Mouse (Mus musculus) liver, adult 2 months (tissue): ENCODE measurements at regions not wholly inside any gene's neighbourhood (a gene's known extent, or its start where the extent isn't known, plus 50 kb on each side); places are given as distances from the start of the nearest gene placed in this dataset.

Source experiments
- DNase-seq: peaks from one replicate; pipeline ENCODE4 v3.0.0-alpha.2; 2011; ENCODE audit warnings: low read depth, low spot score; ENCODE audit errors: extremely low read depth
- H3K27ac ChIP-seq: fragments of 200-500 bp; replicated peaks from 2 replicates; pipeline ENCODE4 v1.5.1; 2012; ENCODE audit warnings: low read depth, mild to moderate bottlenecking, control low read depth, inconsistent platforms, low read length; ENCODE audit not compliant: insufficient read depth
- H3K27me3 ChIP-seq: fragments of 200-500 bp; 2 replicates; pipeline ENCODE4 v1.6.1; 2012; ENCODE audit warnings: mild to moderate bottlenecking, moderate library complexity, low read length, inconsistent platforms; ENCODE audit not compliant: control insufficient read depth, insufficient read depth
- H3K36me3 ChIP-seq: fragments of 200-500 bp; 2 replicates; pipeline ENCODE4 v1.6.1; 2012; ENCODE audit warnings: low read length, inconsistent platforms; ENCODE audit not compliant: control insufficient read depth, insufficient read depth
- H3K4me1 ChIP-seq: fragments of 200-500 bp; 2 replicates; pipeline ENCODE4 v1.6.1; 2011; ENCODE audit warnings: low read length; ENCODE audit not compliant: control insufficient read depth, insufficient read depth
- H3K4me3 ChIP-seq: fragments of 200-500 bp; 2 replicates; pipeline ENCODE4 v1.5.1; 2011; ENCODE audit warnings: low read depth, mild to moderate bottlenecking, control low read depth, low read length, moderate library complexity; ENCODE audit not compliant: insufficient read depth
- H3K79me2 ChIP-seq: fragments of 200-500 bp; 2 replicates; pipeline ENCODE4 v1.6.1; 2012; ENCODE audit warnings: inconsistent platforms, mild to moderate bottlenecking, low read length, moderate library complexity; ENCODE audit not compliant: control insufficient read depth, insufficient read depth
- H3K9ac ChIP-seq: fragments of 200-500 bp; 2 replicates; pipeline ENCODE4 v1.6.1; 2012; ENCODE audit warnings: low read depth, mild to moderate bottlenecking, control low read depth, inconsistent platforms, low read length
- CTCF ChIP-seq: fragments of 200-500 bp; IDR thresholded peaks from 2 replicates; pipeline ENCODE4 v1.5.1; 2011; ENCODE audit warnings: low read depth, low read length, control low read depth
- POLR2A ChIP-seq: fragments of 200-500 bp; IDR thresholded peaks from 2 replicates; pipeline ENCODE4 v1.6.1; 2011; ENCODE audit warnings: low read length, control low read depth; ENCODE audit not compliant: insufficient read depth; ENCODE audit errors: extremely low read depth
- WGBS: fragments of 180-500 bp; shearing (Covaris S2); methylation state at CpG from one replicate; pipeline ENCODE4 v1.1.7; 2018; 5-methylcytosine and 5-hydroxymethylcytosine counted together

DNA sequence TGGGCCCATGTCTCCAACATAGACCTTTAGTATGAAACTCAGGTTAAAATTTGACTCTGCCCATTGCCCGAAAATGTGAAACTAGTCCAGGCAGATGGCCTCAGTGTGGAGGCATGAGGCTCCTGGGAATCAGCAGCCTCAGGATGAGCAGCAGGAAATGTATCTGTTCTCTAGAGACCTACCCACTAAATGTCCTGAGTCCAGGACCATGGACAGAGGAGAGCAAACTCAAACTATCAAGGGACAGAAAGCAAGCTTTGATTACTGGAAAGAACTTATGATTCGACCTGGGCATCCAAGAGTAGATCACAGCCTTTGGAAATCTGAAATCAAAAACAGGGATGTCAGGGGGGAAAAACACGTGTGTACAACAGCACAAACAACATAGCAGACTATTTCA lies 230.3 kb upstream of the Ncam1 start:
- no peak for DNase-seq
- H3K36me3 ChIP-seq: no peaks in the 10 kb centered on the region
- no peak overlapping the region for H3K4me3 ChIP-seq
- no peak overlapping the region for H3K27ac ChIP-seq
- TF ChIP-seq CTCF (no peak), POLR2A (no peak)
- 0 out of 2 replicates have a peak, but pooled peaks cover 3% of the 10 kb centered on the region for H3K27me3 ChIP-seq
- H3K79me2 ChIP-seq: no peaks in the 10 kb centered on the region
- WGBS: 28% methylated on average over 3 of the region's 3 CpGs
- H3K4me1 ChIP-seq: no peaks in the 10 kb centered on the region
- H3K9ac ChIP-seq: no peak overlapping the region

DNA sequence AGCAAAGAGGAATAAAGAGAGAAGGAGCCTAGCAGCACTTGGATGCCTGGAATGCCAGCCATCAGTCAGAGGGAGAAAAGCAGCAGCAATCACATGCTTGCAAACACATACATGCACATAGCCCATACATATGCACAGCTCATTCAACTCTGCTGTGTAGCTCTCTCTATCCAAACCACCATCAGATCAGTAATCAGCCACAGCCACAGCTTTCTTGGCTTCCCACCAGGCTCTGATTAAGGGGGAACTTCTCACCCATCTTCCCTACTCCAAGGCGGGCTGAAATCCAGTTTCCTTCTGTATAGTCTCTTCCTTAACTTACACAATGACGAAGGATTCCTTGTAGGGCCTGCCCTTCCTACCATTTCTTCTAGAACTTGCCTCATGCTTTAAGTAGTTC lies 229.8 kb upstream of the Ncam1 start:
- H3K36me3 ChIP-seq: no peaks in the 10 kb centered on the region
- H3K4me3 ChIP-seq: no peak overlapping the region
- H3K79me2 ChIP-seq: no peaks in the 10 kb centered on the region
- no peaks in the 10 kb centered on the region for H3K4me1 ChIP-seq
- 83% methylated on average over 2 of the region's 2 CpGs for WGBS
- no peak for TF ChIP-seq CTCF
- no peak for TF ChIP-seq POLR2A
- H3K9ac ChIP-seq: no peak overlapping the region
- 0 out of 2 replicates have a peak, but pooled peaks cover 3% of the 10 kb centered on the region for H3K27me3 ChIP-seq
- no peak for DNase-seq
- no peak overlapping the region for H3K27ac ChIP-seq

DNA sequence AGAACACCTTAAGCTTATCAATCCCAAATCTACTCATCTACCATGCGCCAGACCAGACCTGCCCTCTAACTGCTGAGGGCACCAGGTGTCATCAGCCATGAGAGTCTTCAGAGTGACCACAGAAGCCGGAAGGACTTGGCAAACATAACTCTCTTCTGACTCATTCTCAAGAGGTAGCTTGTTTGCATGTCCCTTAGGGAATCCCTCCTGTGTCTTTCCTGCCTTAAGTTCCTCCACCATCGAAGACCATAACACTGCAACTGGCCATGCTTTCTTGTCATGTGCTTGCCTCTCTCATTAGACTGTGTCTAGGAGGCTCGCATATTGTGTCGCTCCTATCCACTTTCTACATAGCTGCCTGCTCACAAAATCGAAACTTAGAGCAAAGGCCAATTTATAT lies 226.1 kb upstream of the Ncam1 start:
- no peak for TF ChIP-seq POLR2A
- TF ChIP-seq CTCF: no peak
- Histone ChIP-seq H3K36me3 (no peaks in the 10 kb centered on the region), H3K9ac (no peak overlapping the region), H3K4me3 (no peak overlapping the region), H3K79me2 (no peaks in the 10 kb centered on the region), H3K27me3 (no peaks in the 10 kb centered on the region), H3K4me1 (no peaks in the 10 kb centered on the region), H3K27ac (no peak overlapping the region)
- 79% methylated on average over 6 of the region's 6 CpGs for WGBS
- DNase-seq: no peak

DNA sequence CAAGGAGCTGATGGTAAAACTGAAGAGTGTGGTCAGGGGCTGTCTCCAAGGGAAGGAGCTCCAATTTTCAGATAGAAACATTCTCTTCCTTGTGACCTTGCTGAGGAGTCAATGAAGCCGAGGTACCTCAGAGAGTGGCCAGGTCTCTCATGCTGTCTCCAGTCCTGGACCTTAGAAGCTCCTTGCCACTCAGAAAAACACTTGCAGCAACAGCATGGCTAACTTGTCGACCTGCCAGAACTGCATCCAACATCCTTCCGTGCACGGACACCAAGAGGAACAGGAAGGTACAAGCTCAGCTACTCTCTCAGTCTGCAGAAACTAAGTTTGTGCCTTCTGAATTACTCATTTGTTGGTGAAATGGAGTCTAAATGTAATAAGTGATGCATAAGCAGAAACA lies 214.9 kb upstream of the Ncam1 start:
- 68% methylated on average over 4 of the region's 4 CpGs for WGBS

DNA sequence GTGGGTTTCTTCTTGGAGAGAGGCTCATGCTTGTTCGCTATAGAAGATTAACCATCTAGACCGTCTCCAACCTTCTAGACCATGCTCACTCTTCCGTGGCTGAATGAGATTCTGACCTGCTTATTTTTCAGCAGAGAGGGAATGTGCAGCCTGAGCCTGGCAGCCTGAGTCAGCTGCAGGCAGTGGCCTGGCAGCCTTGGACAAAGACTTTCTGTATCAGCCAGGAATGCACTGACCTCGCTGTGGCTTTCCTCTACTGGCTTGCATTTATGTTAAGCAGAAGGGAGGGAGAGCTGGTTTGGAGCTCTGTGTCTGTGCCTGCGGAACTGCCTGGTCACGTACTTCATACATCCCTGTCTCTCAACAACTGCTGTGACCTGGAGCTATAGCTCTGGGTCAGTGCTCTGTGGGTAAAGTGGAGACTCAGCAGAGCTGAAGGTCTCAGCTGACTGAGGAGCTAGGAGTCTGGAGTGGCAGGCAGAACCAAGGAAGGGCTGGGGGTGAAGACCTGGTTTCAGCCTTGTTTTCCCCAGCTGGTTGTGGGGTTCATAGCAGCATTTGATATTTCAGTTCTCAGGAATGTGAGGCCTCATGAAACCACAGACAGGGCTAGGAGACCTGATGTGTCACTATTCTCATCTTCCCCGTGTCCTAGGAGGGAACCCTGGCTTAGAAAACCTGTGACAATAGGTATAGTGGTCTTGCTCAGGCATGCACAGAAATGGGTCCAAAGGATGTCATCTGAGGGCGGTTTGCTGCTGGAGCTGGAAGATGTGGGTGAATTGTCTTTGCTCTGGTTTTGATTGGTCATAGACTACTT lies 207.2 kb upstream of the Ncam1 start:
- H3K9ac ChIP-seq: no peak overlapping the region
- no peaks in the 10 kb centered on the region for H3K79me2 ChIP-seq
- no peaks in the 10 kb centered on the region for H3K27me3 ChIP-seq
- H3K4me1 ChIP-seq: no peaks in the 10 kb centered on the region
- no peak for DNase-seq
- TF ChIP-seq CTCF (no peak), POLR2A (no peak)
- H3K27ac ChIP-seq: no peak overlapping the region
- no peaks in the 10 kb centered on the region for H3K36me3 ChIP-seq
- no peak overlapping the region for H3K4me3 ChIP-seq
- 50% methylated on average over 8 of the region's 8 CpGs for WGBS

More for the DNA sequence above, 214.9 kb upstream of the Ncam1 start:
- H3K27ac ChIP-seq: no peak overlapping the region
- no peak overlapping the region for H3K4me3 ChIP-seq
- H3K4me1 ChIP-seq: no peaks in the 10 kb centered on the region
- H3K27me3 ChIP-seq: no peaks in the 10 kb centered on the region
- TF ChIP-seq CTCF (no peak), POLR2A (no peak)
- H3K36me3 ChIP-seq: no peaks in the 10 kb centered on the region
- H3K9ac ChIP-seq: no peak overlapping the region
- DNase-seq: no peak
- no peaks in the 10 kb centered on the region for H3K79me2 ChIP-seq

DNA sequence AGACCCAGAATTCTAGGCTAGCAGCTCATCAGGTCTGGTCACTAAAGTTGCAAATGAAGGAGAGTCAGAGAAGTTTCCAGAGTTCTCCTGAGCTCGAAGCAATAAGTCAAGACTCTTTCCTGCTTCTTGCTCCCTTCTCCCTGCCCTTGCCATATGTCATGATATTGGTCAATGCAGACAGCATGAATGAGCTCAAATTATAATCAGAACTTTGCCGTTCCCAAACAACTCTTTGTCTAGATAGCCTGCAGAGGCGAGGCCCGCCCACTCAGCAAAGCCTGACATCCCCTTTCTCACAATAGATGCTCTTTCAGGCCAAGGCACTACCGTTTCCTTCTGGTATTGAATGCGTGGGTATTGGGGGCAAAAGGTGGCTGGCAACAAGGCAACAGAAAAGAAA lies 204.0 kb upstream of the Ncam1 start:
- TF ChIP-seq POLR2A (no peak), CTCF (no peak)
- no peaks in the 10 kb centered on the region for H3K79me2 ChIP-seq
- no peaks in the 10 kb centered on the region for H3K4me1 ChIP-seq
- no peaks in the 10 kb centered on the region for H3K36me3 ChIP-seq
- no peak overlapping the region for H3K4me3 ChIP-seq
- no peak overlapping the region for H3K27ac ChIP-seq
- H3K9ac ChIP-seq: no peak overlapping the region
- H3K27me3 ChIP-seq: no peaks in the 10 kb centered on the region
- WGBS: 69% methylated on average over 6 of the region's 6 CpGs
- DNase-seq: no peak
